Mouse (Mus musculus): Measurements from ENCODE around the gene Tldc2. TPM values are rescaled to one million over a fixed set of nuclear protein-coding genes. Genes with fewer than 3 reads are reported as not detected.

Gene Tldc2
- not detected for total RNA-seq (2021)
- long read RNA-seq, experiment 1 = 0 reads
- long read RNA-seq, experiment 2 = 0 reads

- DNase-seq (ENCODE audit: low spot score in 2 of 2) = no peak
Measured at GRCm38 (mm10) chr2:157086796-157087195, at the start of gene Tldc2. Tldc2 (plus strand) TSS chr2:157087055.

GRCm38 (mm10) chr2:157037303-157037702, 49.6 kb upstream of the Tldc2 start:
- DNase-seq (ENCODE audit: low spot score in 2 of 2) = no peak

DNA sequence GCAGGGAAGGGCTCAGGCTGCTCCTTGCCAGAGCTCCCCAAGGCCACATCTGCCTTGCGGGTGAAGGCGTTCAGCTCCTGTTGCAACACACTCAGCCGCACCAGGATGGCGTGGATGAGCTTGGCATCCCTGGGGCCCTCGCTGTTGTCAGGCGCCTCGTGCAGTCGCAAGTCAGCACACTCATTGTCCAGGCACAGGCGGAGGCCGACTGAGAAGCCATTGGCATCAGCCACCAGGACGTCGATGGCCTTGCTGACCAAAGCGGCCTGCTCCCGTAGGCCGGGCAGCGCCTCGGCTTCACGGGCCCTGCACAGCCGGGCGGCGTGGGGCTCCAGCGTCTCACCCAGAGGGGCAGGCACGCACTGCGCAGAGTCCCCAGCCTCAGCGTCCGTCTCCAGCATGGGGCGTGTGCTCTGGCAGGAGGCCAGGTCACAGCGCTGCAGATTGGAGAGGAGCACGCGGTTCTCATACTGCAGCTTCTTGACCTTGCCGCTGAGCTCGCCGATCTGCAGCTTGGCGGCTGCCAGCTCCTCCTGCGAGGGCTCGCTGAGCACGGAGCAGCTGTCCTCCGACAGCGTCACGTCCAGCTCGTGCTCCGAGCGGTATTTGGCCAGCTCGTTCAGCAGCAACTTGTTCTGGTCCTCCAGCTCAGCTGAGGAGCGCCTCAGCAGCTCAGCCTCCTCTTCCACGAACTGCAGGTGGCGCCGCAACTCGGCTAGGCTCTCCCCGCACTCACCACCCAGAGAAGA, 46.8 kb upstream of the Tldc2 start:
- peak in 1 of 2 experiments; percentile 23 for DNase-seq (ENCODE audit: low spot score in 2 of 2)

GRCm38 (mm10) chr2:157040649-157041046, 46.2 kb upstream of the Tldc2 start:
- no peak for DNase-seq (ENCODE audit: low spot score in 2 of 2)

DNA sequence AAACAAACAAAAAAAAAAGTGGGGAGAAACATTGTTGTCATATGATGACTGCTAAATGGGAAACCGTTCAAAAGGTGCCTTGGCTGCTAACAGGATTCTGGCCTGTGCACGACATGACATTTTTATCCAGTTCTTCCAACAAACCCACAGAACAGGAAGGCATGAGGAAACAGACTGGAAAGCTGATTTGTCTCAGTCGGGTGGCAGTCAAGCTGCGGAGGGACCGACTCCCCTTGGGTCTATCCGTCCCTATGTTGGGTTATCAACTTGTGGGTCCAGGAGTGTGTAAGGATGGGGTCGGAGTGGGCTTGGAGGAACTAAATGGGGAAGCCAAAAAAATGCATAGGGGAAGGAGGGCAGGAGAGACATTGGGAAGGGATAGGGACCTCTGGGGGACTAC, 45.4 kb upstream of the Tldc2 start:
- DNase-seq (ENCODE audit: low spot score in 2 of 2) = no peak

GRCm38 (mm10) chr2:157043556-157043955, 43.3 kb upstream of the Tldc2 start:
- DNase-seq (ENCODE audit: low spot score in 2 of 2) = no peak

DNA sequence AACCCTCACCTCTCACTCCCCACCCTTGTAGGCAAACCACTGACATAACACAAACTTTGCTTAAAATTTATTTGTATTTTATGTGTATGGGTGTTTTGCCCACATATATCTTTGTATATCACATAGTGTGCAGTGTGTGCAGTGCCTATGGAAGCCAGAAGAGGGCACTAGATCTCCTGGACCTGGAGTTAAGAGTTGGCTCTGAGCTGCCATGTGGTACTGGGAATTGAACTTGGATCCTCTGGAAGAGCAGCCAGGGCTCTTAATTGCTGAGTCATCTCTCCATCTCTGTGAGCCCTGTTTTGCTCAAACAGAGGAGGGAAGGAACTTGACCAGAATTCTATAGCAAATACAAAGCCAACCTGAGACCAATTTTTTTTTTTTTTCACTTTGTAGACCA, 42.9 kb upstream of the Tldc2 start:
- DNase-seq (ENCODE audit: low spot score in 2 of 2) = no peak

DNA sequence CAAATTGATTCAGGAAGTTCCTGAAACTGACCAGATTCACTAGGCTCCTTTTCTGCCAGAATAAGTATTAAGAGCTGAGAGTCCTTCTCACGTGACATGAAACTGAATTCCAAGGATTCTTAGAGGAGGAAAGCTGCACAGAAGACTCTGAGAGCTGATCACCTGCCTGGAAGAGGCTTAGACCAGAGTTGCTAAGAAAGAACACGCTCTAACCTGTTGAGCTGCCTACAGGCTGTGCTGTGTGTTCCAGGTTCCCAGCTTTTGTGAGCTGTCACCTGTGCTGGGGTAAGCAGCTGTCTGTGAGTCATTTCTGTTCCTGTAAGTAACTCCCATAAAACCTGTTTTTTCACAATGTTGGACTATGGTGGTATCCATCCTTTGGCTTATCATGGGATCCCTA, 40.9 kb upstream of the Tldc2 start:
- DNase-seq (ENCODE audit: low spot score in 2 of 2) = no peak

DNA sequence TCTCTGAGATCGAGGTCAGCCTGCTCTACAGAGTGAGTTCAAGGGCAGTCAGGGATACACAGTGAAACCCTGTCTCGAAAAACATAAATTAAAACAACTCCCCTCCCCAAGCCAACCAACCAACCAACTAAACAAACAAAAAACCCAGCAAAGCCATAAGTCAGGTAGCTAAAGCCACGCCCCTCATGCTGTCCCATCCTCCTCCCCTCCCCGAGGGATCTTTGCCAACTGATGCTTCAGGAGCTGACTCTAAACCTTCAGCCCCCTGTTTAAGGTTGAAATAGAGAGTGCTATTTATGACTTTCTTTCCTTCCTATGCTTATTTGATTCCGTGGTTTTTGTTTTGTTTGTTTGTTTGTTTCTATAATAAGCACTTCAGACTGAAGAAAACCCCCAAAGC, 39.9 kb upstream of the Tldc2 start:
- no peak for DNase-seq (ENCODE audit: low spot score in 2 of 2)

- DNase-seq (ENCODE audit: low spot score in 2 of 2) = no peak
Measured at GRCm38 (mm10) chr2:157048395-157049181, 38.3 kb upstream of the Tldc2 start.

DNA sequence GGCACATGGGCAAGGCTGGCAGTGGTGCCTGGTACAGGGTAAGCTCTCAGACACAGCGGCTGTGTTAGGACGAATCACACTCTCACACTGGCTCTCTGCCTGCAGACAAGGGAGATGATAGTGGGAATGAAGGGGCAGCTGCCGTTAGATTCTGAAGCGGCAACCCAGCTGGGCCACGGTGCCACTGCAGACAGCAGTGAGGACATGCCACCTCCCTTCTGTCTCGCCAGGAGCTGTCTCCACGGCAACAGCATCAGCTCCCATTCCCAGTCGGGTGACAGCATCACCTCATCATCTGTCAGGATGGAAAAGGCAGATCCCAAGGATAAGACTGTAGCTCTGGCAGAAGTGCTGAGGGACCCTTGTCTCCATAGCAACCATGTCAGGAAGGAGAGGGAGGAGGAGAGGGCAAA, 37.0 kb upstream of the Tldc2 start:
- DNase-seq (ENCODE audit: low spot score in 2 of 2) = no peak

DNA sequence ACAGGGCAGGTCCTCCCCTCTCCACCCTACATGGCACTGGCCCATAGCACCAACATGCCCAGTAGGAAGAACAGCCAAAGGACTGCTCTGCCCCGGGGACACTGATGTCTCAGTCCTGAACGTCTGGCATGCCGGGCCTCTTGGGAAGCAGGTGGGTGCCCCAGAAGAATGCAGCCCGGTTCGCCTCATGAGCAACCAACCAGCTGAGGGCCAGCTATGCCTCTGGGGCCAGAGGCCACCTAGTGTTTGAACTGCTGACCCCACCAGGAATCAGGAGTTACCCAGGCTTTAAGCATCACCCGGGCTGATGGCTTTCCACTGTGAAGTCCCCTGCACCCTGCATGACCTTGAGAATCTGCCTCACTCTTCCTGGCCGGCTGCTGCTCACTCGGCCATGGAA, 34.4 kb upstream of the Tldc2 start:
- no peak for DNase-seq (ENCODE audit: low spot score in 2 of 2)

DNA sequence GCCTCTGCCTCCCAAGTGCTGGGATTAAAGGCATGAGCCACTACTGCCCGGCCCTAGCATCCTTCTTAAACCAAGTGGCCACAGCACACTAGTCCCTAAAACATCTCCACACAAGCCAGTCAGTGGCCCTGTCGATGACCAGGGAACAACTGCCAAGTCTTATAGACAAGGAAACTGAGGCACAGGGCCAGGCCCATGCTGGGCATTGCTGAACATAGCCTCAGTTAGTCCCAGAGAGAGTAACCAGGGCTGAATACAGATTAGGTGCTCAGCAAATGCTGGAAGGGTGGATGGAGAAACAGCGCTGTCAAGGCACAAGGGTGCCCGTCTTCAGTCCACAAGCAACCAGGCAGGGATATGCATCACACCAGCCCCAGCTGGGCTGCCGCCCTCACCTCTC, 33.7 kb upstream of the Tldc2 start:
- DNase-seq (ENCODE audit: low spot score in 2 of 2) = no peak

DNA sequence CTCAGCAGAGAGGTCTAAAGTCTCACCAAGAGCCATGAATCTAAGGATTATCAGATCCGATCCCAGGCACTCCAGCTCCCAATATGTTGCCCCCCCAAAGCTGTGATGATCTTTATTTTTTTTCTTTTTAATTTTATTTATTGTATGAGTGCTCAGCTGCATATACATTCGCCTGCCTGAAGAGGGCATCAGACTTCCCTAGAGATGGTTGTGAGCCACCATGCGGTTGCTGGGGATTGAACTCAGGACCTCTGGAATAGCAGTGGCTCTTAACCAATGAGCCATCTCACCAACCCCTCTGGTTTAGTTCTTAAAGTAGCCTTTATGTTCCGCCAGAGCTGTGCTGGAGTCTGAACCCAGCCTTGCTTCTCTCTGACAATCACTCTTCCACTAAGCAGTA, 33.1 kb upstream of the Tldc2 start:
- no peak for DNase-seq (ENCODE audit: low spot score in 2 of 2)

DNA sequence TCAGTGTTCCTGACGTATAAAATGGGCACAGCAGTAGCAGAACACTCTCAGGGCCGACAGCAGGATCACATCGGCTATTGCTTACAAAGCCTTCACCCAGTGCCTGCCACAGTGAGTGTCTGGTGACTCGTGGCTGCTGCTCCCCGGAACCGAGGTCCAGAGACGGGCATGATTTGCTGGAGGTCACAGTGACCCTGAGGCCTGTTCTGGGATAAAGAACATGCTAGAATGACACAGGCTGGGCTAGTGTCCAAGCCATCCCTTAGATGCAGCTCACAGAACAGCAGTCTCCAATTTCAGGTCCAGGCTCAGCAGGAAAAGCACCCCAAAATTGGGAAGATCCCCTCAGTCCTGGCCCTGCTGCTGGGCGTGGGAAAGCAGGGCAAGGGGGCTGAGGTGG, 32.6 kb upstream of the Tldc2 start:
- no peak for DNase-seq (ENCODE audit: low spot score in 2 of 2)

- DNase-seq (ENCODE audit: low spot score in 2 of 2) = no peak
Measured at GRCm38 (mm10) chr2:157054816-157055215, 32.0 kb upstream of the Tldc2 start.

DNA sequence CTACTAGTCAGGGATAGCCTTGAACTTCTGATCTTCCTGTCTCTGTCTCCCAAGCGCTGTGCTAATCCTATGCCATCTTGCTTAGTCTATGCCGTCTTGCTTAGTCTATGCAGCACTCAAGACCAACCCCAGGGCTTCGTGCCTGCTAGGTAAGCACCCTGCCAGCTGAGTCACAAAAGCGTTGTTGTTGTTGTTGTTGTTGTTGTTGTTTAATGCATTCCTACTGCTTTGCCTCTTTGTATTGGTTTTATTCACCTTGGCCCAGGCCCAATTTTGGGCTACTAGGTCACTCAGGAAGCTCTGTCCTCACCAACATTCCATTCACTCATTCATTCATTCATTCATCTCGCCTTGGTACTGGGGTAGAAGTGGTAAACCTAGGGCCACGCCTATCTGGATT, 31.1 kb upstream of the Tldc2 start:
- no peak for DNase-seq (ENCODE audit: low spot score in 2 of 2)

DNA sequence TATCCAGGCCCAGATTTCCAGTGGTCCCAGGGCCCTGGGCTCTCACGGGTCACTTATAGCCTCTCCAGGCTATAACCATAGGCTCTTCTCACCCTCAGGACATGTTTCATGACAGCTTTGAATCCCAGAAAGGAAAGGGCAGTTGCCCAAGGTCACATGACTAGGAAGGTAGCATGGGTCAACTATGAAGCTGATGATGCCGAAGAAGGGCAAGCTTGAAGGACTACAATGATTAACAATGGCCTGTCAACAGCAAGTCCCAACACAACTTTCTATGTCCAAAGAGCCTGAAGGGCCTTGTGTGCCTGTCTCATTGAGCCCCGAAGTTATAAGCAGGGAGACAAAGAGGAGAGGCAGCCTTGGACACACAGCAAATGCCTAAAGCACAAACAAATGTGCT, 29.7 kb upstream of the Tldc2 start:
- no peak for DNase-seq (ENCODE audit: low spot score in 2 of 2)

DNA sequence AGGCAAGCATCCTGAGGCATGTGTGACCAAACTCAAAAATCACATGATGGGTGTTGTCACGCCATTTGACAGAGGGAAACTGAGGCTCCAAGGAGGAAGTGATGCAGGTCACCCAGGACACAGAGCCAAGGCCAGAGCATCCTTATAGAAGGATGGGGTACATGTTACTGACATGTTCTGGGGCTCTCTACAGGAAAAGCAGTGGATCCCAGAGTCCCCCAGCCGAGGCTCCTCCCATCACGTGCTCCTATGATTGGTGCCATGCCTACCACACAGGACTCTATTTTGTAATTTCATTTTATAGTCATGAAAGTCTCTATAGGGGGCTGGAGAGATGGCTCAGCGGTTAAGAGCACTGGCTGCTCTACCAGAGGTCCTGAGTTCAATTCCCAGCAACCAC, 29.1 kb upstream of the Tldc2 start:
- no peak for DNase-seq (ENCODE audit: low spot score in 2 of 2)

DNA sequence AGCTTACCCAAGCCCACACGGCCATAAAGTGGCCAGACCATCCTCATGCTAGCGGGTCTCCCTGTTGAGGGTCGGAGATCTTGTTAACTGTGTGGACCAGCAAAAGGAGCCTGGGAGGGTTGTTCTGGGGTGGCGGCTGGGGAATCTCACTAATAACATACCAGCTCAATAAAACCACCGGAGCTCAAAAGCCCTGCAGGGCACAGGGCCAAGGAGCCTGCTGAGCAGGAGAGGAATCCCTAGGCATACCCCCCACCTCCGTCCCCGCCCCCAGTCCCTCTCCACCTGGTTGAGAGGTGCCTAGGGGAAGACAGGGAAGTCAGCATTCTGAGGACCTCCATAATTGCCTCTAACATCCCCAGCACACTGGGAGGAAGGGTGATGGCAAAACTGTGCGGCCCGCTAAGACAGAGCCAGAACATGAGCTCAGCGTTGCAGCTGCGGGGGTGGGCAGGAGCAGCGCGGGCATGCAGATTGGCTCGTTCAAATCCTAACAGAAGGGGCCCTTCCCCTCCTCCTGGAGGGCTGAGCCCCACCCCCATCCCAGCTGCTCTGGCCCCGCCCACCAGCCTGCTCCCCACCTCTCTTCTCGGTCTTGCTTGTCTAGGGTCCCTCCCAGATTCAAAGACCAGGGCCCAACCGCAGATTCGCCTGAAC, 28.4 kb upstream of the Tldc2 start:
- no peak for DNase-seq (ENCODE audit: low spot score in 2 of 2)

- no peak for DNase-seq (ENCODE audit: low spot score in 2 of 2)
Measured at GRCm38 (mm10) chr2:157059166-157059565, 27.7 kb upstream of the Tldc2 start.

- no peak for DNase-seq (ENCODE audit: low spot score in 2 of 2)
Measured at GRCm38 (mm10) chr2:157060037-157060436, 26.8 kb upstream of the Tldc2 start.
